Mouse (Mus musculus) lung, postnatal 0 days (tissue): ENCODE data around the gene Arl8b. TPM values are rescaled to one million over a fixed set of nuclear protein-coding genes. Genes with fewer than 3 reads are reported as not detected.

Experiments
- ATAC-seq: fragments of 200-750 bp; cut with Nextera tagmentation; 2 replicates; pipeline ENCODE4 v1.8.0; 2017; ENCODE audit warnings: moderate library complexity
- DNase-seq: peaks from one replicate; pipeline ENCODE4 v3.0.0-alpha.2; 2016; ENCODE audit warnings: low spot score
- H3K27ac ChIP-seq: fragments of 300-500 bp; sonication (generic); 2 replicates; pipeline ENCODE4 v1.5.1; 2014; ENCODE audit warnings: antibody characterized with exemption, mild to moderate bottlenecking, low read length, mixed read lengths
- H3K27me3 ChIP-seq: fragments of 300-500 bp; sonication (generic); replicated peaks from 2 replicates; pipeline ENCODE4 v1.6.1; 2014; ENCODE audit warnings: low read length, mixed read lengths; ENCODE audit not compliant: insufficient read depth
- H3K36me3 ChIP-seq: fragments of 300-500 bp; sonication (generic); 2 replicates; pipeline ENCODE4 v1.6.1; 2014; ENCODE audit warnings: low read length, mixed read lengths; ENCODE audit not compliant: insufficient read depth
- H3K4me1 ChIP-seq: fragments of 300-500 bp; sonication (generic); 2 replicates; pipeline ENCODE4 v1.6.1; 2014; ENCODE audit warnings: antibody characterized with exemption, low read depth, low read length, mixed read lengths; ENCODE audit not compliant: insufficient read depth
- H3K4me2 ChIP-seq: fragments of 300-500 bp; sonication (generic); replicated peaks from 2 replicates; pipeline ENCODE4 v1.6.1; 2014; ENCODE audit warnings: low read depth, mild to moderate bottlenecking, low read length, moderate library complexity, mixed read lengths
- H3K4me3 ChIP-seq: fragments of 300-500 bp; sonication (generic); 2 replicates; pipeline ENCODE4 v1.5.1; 2014; ENCODE audit warnings: low read depth, low read length
- H3K9ac ChIP-seq: fragments of 300-500 bp; sonication (generic); replicated peaks from 2 replicates; pipeline ENCODE4 v1.6.1; 2014; ENCODE audit warnings: low read depth, mild to moderate bottlenecking
- H3K9me3 ChIP-seq: fragments of 300-500 bp; sonication (generic); 2 replicates; pipeline ENCODE4 v1.6.1; 2016; ENCODE audit warnings: low read length, mixed read lengths
- CTCF ChIP-seq: IDR thresholded peaks from 2 replicates; pipeline ENCODE4 v1.5.1; 2016; ENCODE audit warnings: antibody characterized with exemption, mild to moderate bottlenecking
- EP300 ChIP-seq: IDR thresholded peaks from 2 replicates; pipeline ENCODE4 v1.6.1; 2016; ENCODE audit warnings: antibody characterized with exemption, mild to moderate bottlenecking, control low read depth
- WGBS: fragments of 180-500 bp; shearing (Covaris S2); extraction: QIAGEN DNeasy Blood & Tissue Kit; methylation state at CpG from one replicate; pipeline ENCODE4 v1.1.7; 2014; 5-methylcytosine and 5-hydroxymethylcytosine counted together
- polyA plus RNA-seq: library from polyadenylated mRNA; unstranded; fragments of >200 nt; fragmentation: Nextera tagmentation; extraction: Ambion mirVana; gene quantifications from 2 replicates; pipeline ENCODE4 v1.2.1, GENCODE M21; 2015

Gene Arl8b
- polyA plus RNA-seq, 1 experiment from 2014 or later = 45.5 TPM

DNA sequence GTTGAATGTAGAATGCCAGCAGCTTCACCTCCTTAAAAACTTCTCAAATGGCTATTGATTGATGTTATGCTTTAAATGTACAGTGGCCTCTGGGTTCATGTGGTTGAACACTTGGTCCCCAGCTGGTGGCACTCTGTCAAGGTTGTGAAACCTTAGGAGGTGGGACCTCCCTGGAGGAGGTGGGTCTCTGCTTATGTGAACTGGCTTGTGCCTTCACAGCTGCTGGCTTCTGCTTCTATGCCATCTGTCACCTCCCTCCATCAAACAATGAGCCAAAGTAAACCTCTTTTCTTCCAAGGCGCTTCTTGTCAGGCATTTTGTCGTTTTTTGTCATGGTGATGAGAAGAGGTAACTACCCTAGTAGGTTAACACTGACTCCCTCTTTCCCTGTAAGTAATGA lies 13.8 kb downstream of the Arl8b start:
- TF ChIP-seq EP300 (no peak), CTCF (no peak)
- H3K36me3 ChIP-seq = no peaks in the 10 kb centered on the region
- no peaks in the 10 kb centered on the region for H3K9me3 ChIP-seq
- H3K4me3 ChIP-seq = no peak overlapping the region
- DNase-seq (peak; percentile 33), ATAC-seq (no peak)
- no peaks in the 10 kb centered on the region; the same call in 1 of the 2 replicates for H3K4me1 ChIP-seq
- no peak overlapping the region for H3K27ac ChIP-seq
- WGBS = 33% methylated on average over 2 of the region's 2 CpGs
- H3K9ac ChIP-seq = no peak overlapping the region
- H3K4me2 ChIP-seq = no peak overlapping the region
- no peaks in the 10 kb centered on the region for H3K27me3 ChIP-seq

GRCm38 (mm10) chr6:108805194-108805593 lies 22.3 kb downstream of the Arl8b start:
- TF ChIP-seq EP300 = no peak
- no peak for TF ChIP-seq CTCF
- no peaks in the 10 kb centered on the region for H3K27me3 ChIP-seq
- H3K9ac ChIP-seq = no peak overlapping the region
- WGBS = 33% methylated on average over 1 of the region's 1 CpGs
- no peak overlapping the region for H3K27ac ChIP-seq
- ATAC-seq (peak; percentile 21; the same call in 1 of the 2 replicates), DNase-seq (peak; percentile 42)
- no peak overlapping the region for H3K4me2 ChIP-seq
- H3K4me1 ChIP-seq = no peaks in the 10 kb centered on the region
- no peaks in the 10 kb centered on the region for H3K9me3 ChIP-seq
- no peaks in the 10 kb centered on the region for H3K36me3 ChIP-seq
- H3K4me3 ChIP-seq = no peak overlapping the region

- DNase-seq (no peak), ATAC-seq (no peak)
- H3K27me3 ChIP-seq = no peaks in the 10 kb centered on the region
- no peaks in the 10 kb centered on the region for H3K36me3 ChIP-seq
- H3K4me1 ChIP-seq = no peaks in the 10 kb centered on the region
- TF ChIP-seq EP300 = no peak
- no peak for TF ChIP-seq CTCF
- H3K4me3 ChIP-seq = no peak overlapping the region
- H3K9ac ChIP-seq = no peak overlapping the region
- no peak overlapping the region for H3K4me2 ChIP-seq
- no peak overlapping the region for H3K27ac ChIP-seq
- WGBS = 68% methylated on average over 7 of the region's 7 CpGs
- no peaks in the 10 kb centered on the region for H3K9me3 ChIP-seq
Observed at GRCm38 (mm10) chr6:108805871-108806270, 23.0 kb downstream of the Arl8b start.

GRCm38 (mm10) chr6:108807446-108807845 lies 24.5 kb downstream of the Arl8b start:
- TF ChIP-seq CTCF (peak; percentile 40), EP300 (no peak)
- Histone ChIP-seq H3K9me3 (no peaks in the 10 kb centered on the region), H3K36me3 (no peaks in the 10 kb centered on the region), H3K9ac (no peak overlapping the region), H3K27ac (no peak overlapping the region), H3K4me2 (no peak overlapping the region), H3K4me1 (no peaks in the 10 kb centered on the region), H3K27me3 (no peaks in the 10 kb centered on the region), H3K4me3 (no peak overlapping the region)
- no peak for ATAC-seq
- 70% methylated on average over 3 of the region's 3 CpGs for WGBS
- DNase-seq = no peak

- Histone ChIP-seq H3K27ac (no peak overlapping the region), H3K4me1 (no peaks in the 10 kb centered on the region), H3K4me2 (no peak overlapping the region), H3K9me3 (no peaks in the 10 kb centered on the region), H3K27me3 (no peaks in the 10 kb centered on the region), H3K9ac (no peak overlapping the region), H3K36me3 (no peaks in the 10 kb centered on the region), H3K4me3 (no peak overlapping the region)
- ATAC-seq (no peak), DNase-seq (no peak)
- TF ChIP-seq CTCF (peak; percentile 49), EP300 (no peak)
- 80% methylated on average over 1 of the region's 1 CpGs for WGBS
Observed at GRCm38 (mm10) chr6:108808786-108809185, 25.9 kb downstream of the Arl8b start.

GRCm38 (mm10) chr6:108810237-108810636 lies 27.3 kb downstream of the Arl8b start:
- ATAC-seq = no peak
- WGBS = 75% methylated on average over 10 of the region's 10 CpGs
- H3K36me3 ChIP-seq = peaks cover 3% of the 10 kb centered on the region; the same call in 1 of the 2 replicates
- H3K27me3 ChIP-seq = no peaks in the 10 kb centered on the region
- H3K4me3 ChIP-seq = no peak overlapping the region
- DNase-seq = no peak
- no peak overlapping the region for H3K27ac ChIP-seq
- H3K4me1 ChIP-seq = no peaks in the 10 kb centered on the region
- no peaks in the 10 kb centered on the region for H3K9me3 ChIP-seq
- TF ChIP-seq CTCF = no peak
- TF ChIP-seq EP300 = no peak
- no peak overlapping the region for H3K4me2 ChIP-seq
- no peak overlapping the region for H3K9ac ChIP-seq

DNA sequence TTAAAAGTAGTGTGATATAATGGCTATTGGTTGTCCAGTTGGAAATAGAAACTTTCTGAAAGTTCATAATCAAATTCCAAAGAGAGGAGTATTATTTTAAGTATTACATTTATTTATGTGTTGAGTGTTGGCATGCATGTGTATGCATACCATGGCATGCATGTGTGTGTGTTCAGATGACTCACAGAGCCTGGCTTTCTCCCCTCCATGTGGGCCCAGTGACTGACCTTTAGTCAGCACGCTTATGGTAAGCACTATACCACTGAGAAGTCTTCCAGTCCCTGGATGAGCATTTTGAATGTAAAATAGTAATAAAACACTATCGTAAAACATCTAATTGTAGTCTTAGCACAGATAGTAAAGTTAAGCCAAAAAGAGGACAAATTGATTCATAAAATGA lies 29.2 kb downstream of the Arl8b start:
- no peak overlapping the region for H3K9ac ChIP-seq
- H3K4me1 ChIP-seq = no peaks in the 10 kb centered on the region
- H3K36me3 ChIP-seq = peaks cover 5% of the 10 kb centered on the region; the same call in 1 of the 2 replicates
- H3K27me3 ChIP-seq = no peaks in the 10 kb centered on the region
- H3K27ac ChIP-seq = no peak overlapping the region
- no peak overlapping the region for H3K4me2 ChIP-seq
- H3K4me3 ChIP-seq = no peak overlapping the region
- 84% methylated on average over 2 of the region's 2 CpGs for WGBS
- DNase-seq (no peak), ATAC-seq (no peak)
- no peak for TF ChIP-seq CTCF
- TF ChIP-seq EP300 = no peak
- H3K9me3 ChIP-seq = no peaks in the 10 kb centered on the region
